Mouse (Mus musculus): ENCODE measurements around the gene Med29.

The Med29 gene

GRCm38 (mm10) chr7:28354596-28354995 is 37.9 kb downstream of the Med29 start:
- DNase-seq (ENCODE audit: low spot score in 2 of 2), result no peak

GRCm38 (mm10) chr7:28354113-28354581 is 38.4 kb downstream of the Med29 start:
- DNase-seq (ENCODE audit: low spot score in 2 of 2), result no peak

- no peak for DNase-seq (ENCODE audit: low spot score in 2 of 2)
Measured at GRCm38 (mm10) chr7:28353267-28353666, 39.2 kb downstream of the Med29 start.

GRCm38 (mm10) chr7:28351676-28352191 is 40.8 kb downstream of the Med29 start:
- no peak for DNase-seq (ENCODE audit: low spot score in 2 of 2)

- DNase-seq (ENCODE audit: low spot score in 2 of 2), result peak; percentile 95 to 96
Measured at GRCm38 (mm10) chr7:28350155-28350883, 42.2 kb downstream of the Med29 start, which contains the start of gene Rps16. Gene Rps16 (plus strand): TSS chr7:28350652.

- no peak for DNase-seq (ENCODE audit: low spot score in 2 of 2)
Measured at GRCm38 (mm10) chr7:28348601-28349000, 43.9 kb downstream of the Med29 start.

GRCm38 (mm10) chr7:28347746-28348145 is 44.8 kb downstream of the Med29 start:
- DNase-seq (ENCODE audit: low spot score in 2 of 2), result no peak

- peak; percentile 39 to 57 for DNase-seq (ENCODE audit: low spot score in 2 of 2)
Measured at GRCm38 (mm10) chr7:28344637-28345036, 47.9 kb downstream of the Med29 start.

GRCm38 (mm10) chr7:28341381-28341780 is 51.1 kb downstream of the Med29 start:
- DNase-seq (ENCODE audit: low spot score in 2 of 2), result no peak

GRCm38 (mm10) chr7:28339213-28339917 is 53.1 kb downstream of the Med29 start:
- no peak for DNase-seq (ENCODE audit: low spot score in 2 of 2)

- peak; percentile 93 for DNase-seq (ENCODE audit: low spot score in 2 of 2)
Measured at GRCm38 (mm10) chr7:28338108-28338998, 54.2 kb downstream of the Med29 start, which contains the start of gene Supt5. Gene Supt5 (minus strand): TSS chr7:28338746.
